Mouse (Mus musculus): ENCODE measurements around the gene Cdc42ep1. TPM values are rescaled to one million over a fixed set of nuclear protein-coding genes. Genes with fewer than 3 reads are reported as not detected.
"Not testable (repeated sequence)": the region's sequence is repeated elsewhere in the genome, so short reads cannot be mapped to it uniquely, and the experiment has no call there.

The Cdc42ep1 gene
- total RNA-seq, 2 experiments from 2014 or later = 7.6 to 8.5 TPM

DNA sequence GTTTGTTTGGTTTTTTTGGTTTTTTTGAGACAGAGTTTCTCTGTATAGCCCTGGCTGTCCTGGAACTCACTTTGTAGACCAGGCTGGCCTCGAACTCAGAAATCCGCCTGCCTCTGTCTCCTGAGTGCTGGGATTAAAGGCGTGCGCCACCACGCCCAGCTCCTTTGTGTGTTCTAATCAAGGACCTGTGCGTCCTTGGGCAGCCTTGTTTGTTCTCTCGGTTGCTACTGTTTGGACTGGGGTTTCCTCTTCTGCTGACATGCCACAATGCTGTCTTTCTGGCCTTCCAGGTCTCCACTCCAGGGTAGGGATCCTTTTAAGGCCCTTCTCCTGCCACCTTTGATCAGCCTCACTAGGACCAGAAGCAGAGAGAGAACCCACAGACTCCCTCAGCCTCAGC lies 4.4 kb downstream of the Cdc42ep1 start:
- DNase-seq (ENCODE audit: low spot score in 2 of 2) = not testable (repeated sequence)

DNA sequence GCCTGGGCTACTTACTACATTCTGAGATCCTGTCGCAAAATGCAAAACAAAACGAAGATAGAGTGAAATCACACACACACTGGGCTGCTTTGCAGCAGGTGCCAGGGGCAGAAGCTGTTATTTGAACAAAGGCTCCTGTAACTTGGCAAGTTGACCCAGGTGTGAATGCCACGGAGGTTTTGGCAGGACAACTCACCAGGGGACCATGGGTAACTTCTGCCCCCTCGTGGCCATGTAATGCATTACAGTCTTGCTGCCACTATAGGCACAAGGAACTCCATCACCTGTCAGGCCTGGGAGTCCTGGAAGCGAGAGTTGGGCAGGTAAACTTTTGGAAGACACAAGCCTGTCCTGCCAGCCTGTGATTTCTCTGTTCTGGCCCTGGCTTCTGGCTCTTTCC lies 6.0 kb downstream of the Cdc42ep1 start:
- peak; percentile 84 for DNase-seq (ENCODE audit: low spot score in 2 of 2)

- DNase-seq (ENCODE audit: low spot score in 2 of 2) = no peak
These were observed 7.1 kb downstream of the Cdc42ep1 start for GRCm38 (mm10) chr15:78849485-78849884.

DNA sequence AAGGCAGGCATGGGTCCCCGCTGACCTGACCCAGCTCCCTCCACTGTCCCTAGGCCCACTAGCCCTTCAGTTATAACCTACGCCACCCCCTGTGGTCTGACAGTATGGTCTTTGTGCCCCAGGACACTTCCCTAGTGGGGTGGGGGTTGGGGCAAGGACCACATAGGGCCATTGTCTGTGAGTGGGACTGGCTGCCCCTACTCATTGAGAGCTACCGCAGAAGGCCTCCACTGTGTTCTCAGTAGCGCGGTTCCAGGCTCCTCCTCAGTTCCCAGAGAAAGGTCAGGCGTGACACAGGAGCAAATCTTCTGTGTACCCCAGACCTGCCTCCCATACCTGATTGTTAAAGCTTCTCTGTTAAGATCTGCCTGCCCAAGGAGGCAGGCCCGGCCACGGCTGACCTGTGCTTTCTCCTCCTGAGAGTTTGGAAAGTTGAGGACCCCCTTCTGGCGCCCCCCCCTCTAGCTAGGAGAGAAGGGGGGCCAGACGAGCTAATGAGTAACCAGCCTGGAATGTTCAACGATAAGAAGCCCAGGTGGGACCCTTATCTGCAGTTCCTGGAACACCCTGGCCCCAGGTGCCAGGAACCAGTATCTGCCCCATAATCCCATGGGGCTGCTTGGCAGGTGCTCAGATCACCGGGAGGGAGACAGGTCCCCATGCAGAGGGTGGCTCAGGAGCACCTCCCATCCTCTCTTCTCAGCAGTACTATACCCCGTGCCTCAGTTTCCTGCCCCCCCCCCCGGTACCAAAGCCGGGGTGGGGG lies 7.8 kb downstream of the Cdc42ep1 start:
- DNase-seq (ENCODE audit: low spot score in 2 of 2) = no peak

GRCm38 (mm10) chr15:78850944-78851343 lies 8.5 kb downstream of the Cdc42ep1 start:
- no peak for DNase-seq (ENCODE audit: low spot score in 2 of 2)

DNA sequence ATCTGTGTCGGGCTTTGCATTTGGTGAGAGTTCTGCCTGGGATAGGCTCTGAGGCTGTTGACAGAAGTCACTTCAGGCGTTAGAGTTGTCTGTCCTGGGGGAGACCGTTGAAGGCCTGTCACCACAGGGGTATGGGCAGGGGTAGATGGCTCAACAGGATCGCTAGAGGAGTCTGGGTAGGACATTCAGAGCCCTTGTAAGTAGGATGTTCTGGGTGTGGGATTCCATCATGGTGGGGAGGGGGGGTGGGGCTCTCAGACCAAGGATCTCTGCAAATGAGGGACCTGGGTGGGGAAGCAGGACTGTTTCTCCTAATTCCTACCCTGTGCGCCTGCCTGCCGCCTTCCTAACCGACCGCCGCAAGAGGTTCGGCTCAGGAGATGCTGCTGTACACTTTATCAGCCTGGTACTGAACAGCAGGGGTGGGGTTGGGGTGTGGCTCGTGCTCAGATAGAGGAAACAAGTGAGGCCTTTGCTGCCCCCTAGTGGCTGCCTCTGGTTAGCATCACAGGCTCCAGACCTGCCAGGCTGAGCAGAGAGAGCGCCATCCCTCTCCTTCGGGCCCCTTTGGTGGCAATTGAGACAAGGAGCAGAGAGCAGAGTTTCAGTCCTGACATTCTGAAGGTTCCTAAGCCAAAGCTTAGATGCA lies 9.2 kb downstream of the Cdc42ep1 start:
- peak; percentile 95 to 96 for DNase-seq (ENCODE audit: low spot score in 2 of 2)

DNA sequence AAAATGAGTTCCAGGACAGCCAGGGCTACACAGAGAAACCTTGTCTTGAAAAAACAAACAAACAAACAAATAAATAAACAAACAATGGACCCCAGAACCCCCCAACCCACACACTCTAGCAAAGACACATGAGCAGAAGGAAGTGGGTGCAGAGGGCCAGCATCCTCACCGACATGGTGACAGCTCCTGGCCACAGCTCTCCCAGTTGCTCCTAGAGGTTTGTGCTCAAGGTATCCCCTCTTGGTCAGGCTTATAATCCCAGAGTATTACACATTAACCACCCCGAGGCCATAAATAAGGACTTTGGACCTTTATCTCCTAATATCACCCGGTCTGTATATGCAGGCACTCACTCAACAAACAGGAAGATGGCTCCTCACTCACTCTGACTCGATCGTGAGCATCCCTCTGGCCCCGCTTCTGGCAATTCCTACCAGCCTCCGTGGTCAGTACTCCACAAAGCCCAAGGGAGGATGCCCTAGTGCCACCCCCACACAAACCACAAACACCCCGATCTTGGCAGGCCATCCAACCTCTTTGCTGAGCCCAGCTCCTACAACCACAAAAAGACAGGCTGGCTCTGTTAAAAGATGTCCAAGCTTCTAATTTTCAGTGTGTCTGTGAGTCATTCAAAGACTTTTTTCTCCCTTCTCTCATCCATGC lies 13.0 kb downstream of the Cdc42ep1 start, which contains the start of gene Lgals2:
TSS of gene Lgals2 (minus strand) at position 227 of the 663 bp plus-strand sequence.
- DNase-seq (ENCODE audit: low spot score in 2 of 2) = no peak

DNA sequence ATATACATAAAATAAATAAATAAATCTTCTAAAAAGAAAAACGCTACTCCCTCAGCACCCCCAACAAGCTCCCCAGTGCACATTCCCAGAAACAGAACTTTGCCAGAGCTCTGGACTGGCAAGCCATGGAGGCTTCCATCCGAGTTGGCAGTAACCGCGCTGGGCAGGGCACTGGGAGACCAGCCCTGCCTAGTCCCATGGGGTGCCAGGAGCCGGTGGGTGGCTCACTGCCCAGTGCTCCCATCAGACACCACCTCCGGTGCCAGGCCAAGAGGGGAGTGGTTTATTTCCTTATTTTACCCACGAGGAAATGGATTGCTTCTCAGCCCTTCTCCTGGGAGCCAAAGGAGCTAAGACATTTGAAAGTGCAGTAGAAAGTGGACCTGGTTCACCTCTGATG lies 14.6 kb downstream of the Cdc42ep1 start:
- peak; percentile 58 to 76 for DNase-seq (ENCODE audit: low spot score in 2 of 2)

DNA sequence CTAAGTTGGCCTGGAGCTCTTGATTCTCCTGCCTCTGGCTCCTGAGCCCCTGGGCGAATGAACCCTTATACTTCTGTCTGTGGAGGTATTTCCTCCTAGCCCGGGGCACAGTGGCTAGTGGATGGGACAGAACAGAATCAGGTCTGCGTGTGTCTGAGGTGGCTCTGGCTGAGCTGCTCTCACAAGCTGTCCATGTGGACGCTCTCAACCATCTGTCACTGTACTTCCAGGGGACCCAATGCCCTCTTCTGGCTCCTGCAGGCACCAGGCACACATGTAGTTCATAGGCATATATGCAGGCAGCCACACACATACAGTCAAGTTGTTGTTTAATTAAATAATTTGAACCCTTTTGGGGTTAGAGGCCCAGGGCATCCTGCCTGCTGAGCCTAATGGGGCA lies 16.9 kb downstream of the Cdc42ep1 start:
- no peak for DNase-seq (ENCODE audit: low spot score in 2 of 2)

DNA sequence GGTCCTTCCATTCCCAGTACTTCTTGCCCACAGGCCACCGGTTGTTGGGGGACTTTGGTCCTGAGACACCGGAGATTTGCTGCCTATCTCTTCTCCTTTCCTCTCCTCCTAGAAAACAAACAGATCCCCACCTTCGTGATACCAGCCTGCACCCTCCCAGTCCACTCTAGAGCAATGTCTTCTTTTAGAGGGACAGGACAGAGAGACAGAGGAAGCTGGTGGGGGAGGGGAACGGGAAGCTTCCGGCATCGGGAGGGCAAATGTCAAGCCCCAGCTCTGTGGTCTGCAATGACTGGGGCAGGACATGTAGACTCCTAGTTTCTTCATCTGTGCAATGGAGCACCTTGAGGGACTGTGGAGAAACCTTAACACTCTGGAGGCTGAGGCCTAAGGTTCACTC lies 17.3 kb downstream of the Cdc42ep1 start:
- DNase-seq (ENCODE audit: low spot score in 2 of 2) = no peak

DNA sequence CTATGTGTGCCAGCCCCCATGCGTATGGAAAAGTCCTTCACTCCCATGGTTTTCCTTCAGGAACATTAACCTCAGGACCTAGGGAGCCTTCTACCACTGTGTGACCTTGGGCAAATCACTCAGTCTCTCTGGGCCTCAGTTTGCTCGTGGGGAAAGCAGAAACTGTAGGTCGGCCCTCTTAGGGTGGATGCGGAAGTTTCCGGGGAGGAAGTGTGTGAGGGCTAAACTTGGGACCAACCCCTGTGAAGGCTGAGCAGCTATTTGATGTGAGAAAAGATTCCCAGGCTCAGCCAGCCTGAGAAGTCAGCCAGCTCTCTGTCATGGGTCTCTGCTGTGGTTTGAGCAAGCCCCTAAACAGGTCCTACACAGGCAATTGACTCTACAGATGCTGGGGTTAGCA lies 19.9 kb downstream of the Cdc42ep1 start:
- DNase-seq (ENCODE audit: low spot score in 2 of 2) = no peak

DNA sequence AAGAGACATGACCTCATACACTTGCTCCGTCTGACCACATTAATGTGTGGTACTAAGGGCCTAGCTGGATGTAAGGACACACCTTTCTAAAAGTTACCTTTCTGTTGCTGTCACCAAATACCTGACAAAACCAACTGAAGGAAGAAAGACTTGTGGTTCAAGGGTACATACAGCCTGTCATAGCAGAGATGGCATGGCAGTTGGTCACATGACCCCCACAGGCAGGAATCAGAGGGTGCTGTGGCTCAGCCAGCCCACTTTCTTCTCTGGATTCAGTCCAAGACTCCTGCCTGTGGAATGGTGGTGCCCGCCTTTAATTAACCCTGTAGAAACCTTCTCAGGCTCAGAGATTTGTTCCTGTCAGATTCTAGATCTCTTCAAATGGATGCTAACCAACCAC lies 20.7 kb downstream of the Cdc42ep1 start:
- no peak for DNase-seq (ENCODE audit: low spot score in 2 of 2)

DNA sequence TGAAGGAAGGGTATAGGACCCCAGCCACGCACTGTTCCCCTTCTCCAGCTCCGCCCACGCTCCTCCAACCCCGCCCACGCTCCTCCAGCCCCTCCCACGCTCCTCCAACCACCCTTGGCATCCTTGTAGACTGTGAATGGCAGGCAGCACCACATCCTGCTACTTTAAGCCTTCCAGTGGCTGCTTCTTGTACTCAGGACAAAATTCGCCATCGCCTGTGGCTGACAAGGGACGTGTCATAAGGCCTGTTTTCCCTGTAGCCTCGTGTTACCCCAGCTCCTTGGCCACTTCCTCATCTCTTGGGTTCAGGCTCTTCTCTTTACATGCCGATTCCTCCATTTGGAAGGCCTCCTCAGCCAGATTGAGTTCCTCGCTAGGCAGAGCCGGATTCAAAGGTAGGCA lies 21.4 kb downstream of the Cdc42ep1 start:
- no peak for DNase-seq (ENCODE audit: low spot score in 2 of 2)

- peak; percentile 41 to 57 for DNase-seq (ENCODE audit: low spot score in 2 of 2)
These were observed 26.0 kb downstream of the Cdc42ep1 start for GRCm38 (mm10) chr15:78868398-78868797.

DNA sequence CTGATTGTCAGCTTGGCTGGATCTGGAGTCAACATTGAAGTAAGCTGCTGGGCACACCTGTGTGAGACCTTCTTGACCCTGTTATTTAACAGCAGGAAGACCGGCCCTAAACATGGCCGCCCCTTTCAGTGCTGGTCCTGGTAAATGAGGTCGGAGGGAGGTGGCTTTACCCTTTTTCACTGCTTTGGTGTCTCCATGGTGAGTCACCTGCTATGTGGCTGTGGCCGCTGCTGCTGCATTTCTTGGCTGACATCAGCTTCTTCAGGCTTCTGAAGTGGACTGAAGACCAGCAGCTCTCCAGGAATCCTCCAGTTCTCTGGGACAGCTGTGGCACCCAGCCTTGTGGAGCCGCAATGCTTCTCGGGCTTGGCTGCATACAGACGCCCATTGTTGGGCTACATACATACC lies 26.4 kb downstream of the Cdc42ep1 start:
- DNase-seq (ENCODE audit: low spot score in 2 of 2) = no peak

GRCm38 (mm10) chr15:78869775-78870174 lies 27.4 kb downstream of the Cdc42ep1 start:
- DNase-seq (ENCODE audit: low spot score in 2 of 2) = peak; percentile 54 to 62

GRCm38 (mm10) chr15:78872021-78872608 lies 29.7 kb downstream of the Cdc42ep1 start:
- DNase-seq (ENCODE audit: low spot score in 2 of 2) = no peak

GRCm38 (mm10) chr15:78873803-78874435 lies 31.5 kb downstream of the Cdc42ep1 start:
- DNase-seq (ENCODE audit: low spot score in 2 of 2) = no peak

DNA sequence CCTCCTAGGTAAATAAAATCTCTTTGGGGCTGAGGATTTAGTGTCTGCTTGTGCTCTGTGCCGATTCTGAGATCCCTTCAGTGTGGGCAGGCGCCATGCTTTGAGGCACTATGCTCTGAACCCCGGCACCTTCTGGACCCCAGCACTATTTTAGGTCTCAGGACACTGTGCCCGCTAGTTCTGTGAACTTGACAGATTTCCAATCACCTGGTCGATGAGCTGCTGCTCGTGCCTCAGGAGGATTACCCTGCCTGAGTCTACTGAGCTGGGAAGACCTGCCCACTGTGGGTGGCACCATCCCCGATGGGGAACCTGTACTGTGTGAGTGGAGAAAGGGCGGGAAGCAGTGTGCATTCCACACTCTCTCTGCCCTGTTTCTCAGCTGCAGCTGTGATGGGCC lies 32.6 kb downstream of the Cdc42ep1 start:
- no peak for DNase-seq (ENCODE audit: low spot score in 2 of 2)

GRCm38 (mm10) chr15:78875537-78875936 lies 33.1 kb downstream of the Cdc42ep1 start:
- DNase-seq (ENCODE audit: low spot score in 2 of 2) = no peak

DNA sequence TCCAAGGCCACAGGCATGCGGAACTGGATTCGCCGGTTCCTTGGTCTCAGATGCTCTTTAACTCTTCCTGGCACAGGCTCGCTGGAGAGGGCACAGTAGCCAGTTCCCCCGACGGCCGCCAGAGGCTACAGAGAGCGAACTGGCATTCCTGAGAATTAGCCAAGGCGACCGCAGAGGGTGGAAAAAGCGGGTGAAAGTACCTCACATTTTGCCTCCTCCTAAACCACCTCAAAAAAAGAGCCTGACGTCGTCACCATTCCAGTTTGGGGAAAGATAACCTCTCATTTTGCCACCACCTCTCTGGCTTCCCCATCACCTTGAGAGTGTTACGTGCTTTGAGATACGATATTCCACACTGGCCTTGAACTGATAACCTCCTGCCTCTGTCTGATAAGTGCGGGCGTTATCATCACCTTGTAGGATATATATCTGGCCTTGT lies 33.9 kb downstream of the Cdc42ep1 start:
- peak; percentile 84 to 85 for DNase-seq (ENCODE audit: low spot score in 2 of 2)

Data from layer of hippocampus, postnatal 10 days (tissue).